Mouse (Mus musculus) limb, embryonic 15.5 days (tissue): ENCODE results near the gene 0610030E20Rik. TPM values are rescaled to one million over a fixed set of nuclear protein-coding genes. Genes with fewer than 3 reads are reported as not detected.

Experiments used
- ATAC-seq: fragments of 200-750 bp; cut with Nextera tagmentation; 2 replicates; pipeline ENCODE4 v1.8.0; 2017; ENCODE audit warnings: low read depth, moderate TSS enrichment; ENCODE audit not compliant: insufficient number of reproducible peaks, low FRiP score, low TSS enrichment
- H3K27ac ChIP-seq: fragments of 300-500 bp; sonication (generic); 2 replicates; pipeline ENCODE4 v1.5.1; 2015; ENCODE audit warnings: moderate library complexity, mild to moderate bottlenecking, inconsistent platforms
- H3K27me3 ChIP-seq: fragments of 300-500 bp; sonication (generic); 2 replicates; pipeline ENCODE4 v1.6.1; 2015; ENCODE audit warnings: inconsistent platforms
- H3K36me3 ChIP-seq: fragments of 300-500 bp; sonication (generic); 2 replicates; pipeline ENCODE4 v1.6.1; 2015; ENCODE audit warnings: inconsistent platforms
- H3K4me1 ChIP-seq: fragments of 300-500 bp; sonication (generic); 2 replicates; pipeline ENCODE4 v1.6.1; 2015; ENCODE audit warnings: inconsistent platforms
- H3K4me2 ChIP-seq: fragments of 300-500 bp; sonication (generic); 2 replicates; pipeline ENCODE4 v1.6.1; 2015; ENCODE audit warnings: mild to moderate bottlenecking, inconsistent platforms
- H3K4me3 ChIP-seq: fragments of 300-500 bp; sonication (generic); 2 replicates; pipeline ENCODE4 v1.5.1; 2015; ENCODE audit warnings: mild to moderate bottlenecking, inconsistent platforms
- H3K9ac ChIP-seq: fragments of 300-500 bp; sonication (generic); 2 replicates; pipeline ENCODE4 v1.6.1; 2015; ENCODE audit warnings: inconsistent platforms
- H3K9me3 ChIP-seq: fragments of 300-500 bp; sonication (generic); 2 replicates; pipeline ENCODE4 v1.6.1; 2016; ENCODE audit warnings: inconsistent platforms
- whole genome bisulfite sequencing: fragments of 180-500 bp; shearing (Covaris S2); methylation state at CpG from one replicate; pipeline ENCODE4 v1.1.7; 2015; 5-methylcytosine and 5-hydroxymethylcytosine counted together
- polyA plus RNA-seq: library from polyadenylated mRNA; unstranded; fragments of >200 nt; fragmentation: Nextera tagmentation; extraction: Ambion mirVana; gene quantifications from 2 replicates; pipeline ENCODE4 v1.2.1, GENCODE M21; 2015

Gene 0610030E20Rik
- polyA plus RNA-seq, 1 experiment from 2014 or later: 28.7 TPM

DNA sequence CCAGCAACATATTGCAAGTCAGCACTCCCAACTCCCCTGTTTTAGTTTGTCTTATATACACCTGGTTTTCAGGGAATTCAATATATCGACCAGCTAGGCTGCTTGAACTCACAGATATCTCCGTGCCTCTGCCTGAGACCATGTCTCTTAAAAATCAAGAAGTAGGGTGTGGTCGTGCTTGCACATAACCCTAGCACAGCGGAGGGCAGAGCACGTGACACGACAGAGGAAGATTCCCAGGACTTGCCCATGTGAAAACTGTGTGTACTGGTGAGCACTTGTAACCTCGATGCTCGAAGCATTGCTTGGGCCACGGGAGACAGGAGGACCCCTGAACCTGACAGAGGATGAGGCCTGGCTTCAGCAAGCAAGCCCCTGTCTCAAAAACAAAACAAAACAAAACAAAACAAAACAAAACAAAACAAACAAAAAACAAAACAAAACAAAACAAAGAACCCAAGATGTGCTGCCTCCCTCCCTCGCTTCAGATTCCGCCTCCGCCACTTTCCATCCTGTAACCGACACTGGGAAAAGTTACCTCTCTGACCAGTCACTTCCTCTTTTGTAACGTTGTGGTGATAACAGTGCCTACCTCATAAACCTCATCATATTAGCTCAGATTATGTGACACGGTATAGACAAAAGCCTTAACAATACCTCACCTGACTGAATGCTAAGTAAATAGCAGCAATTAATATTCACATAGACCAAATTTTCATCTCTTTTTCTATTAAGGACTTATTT, 27.9 kb downstream of the 0610030E20Rik start:
- no peak overlapping the region for H3K4me2 ChIP-seq
- no peak overlapping the region for H3K4me3 ChIP-seq

DNA sequence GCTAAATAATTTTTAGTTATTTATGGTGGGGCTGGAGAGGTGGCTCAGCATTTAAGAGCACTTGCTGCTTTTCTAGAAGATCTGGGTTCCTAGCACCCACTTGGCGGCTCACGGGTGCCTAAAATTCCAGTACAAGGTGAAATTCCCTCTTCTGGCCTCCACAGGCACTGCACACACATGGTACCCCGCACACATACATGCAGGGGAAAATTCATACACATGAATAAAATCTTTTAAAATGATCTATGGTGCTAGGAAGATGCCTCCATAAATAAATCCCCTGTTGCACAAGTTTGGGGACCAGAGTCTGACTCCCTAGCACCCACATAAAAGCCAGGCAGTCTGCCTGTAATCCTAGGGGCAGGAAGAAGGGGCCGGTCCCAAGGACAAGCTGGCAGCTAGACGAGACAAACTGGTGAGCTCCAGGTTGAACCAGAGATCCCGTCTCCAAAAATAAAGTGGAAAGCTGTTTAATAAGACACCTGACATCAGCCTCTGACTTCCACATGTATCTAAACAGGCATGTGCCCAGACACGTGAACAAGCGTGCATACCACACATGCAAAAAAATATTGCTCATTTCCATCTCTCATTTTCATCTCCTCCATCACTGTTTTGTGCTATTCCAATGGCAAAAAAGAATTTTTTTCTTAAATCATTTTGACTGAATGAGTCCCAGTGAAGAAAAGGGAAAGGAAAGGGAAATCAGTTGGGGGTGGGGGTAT, 31.6 kb downstream of the 0610030E20Rik start:
- no peaks in the 10 kb centered on the region for H3K9me3 ChIP-seq
- H3K9ac ChIP-seq: no peak overlapping the region
- H3K4me2 ChIP-seq: no peak overlapping the region
- no peak overlapping the region for H3K4me3 ChIP-seq
- no peaks in the 10 kb centered on the region for H3K27me3 ChIP-seq
- ATAC-seq: no peak
- no peak overlapping the region for H3K27ac ChIP-seq
- H3K36me3 ChIP-seq: no peaks in the 10 kb centered on the region; the same call in 1 of the 2 replicates
- 84% methylated on average over 8 of the region's 8 CpGs for WGBS
- H3K4me1 ChIP-seq: peaks cover 10% of the 10 kb centered on the region; the same call in 1 of the 2 replicates

More for the DNA sequence above, 27.9 kb downstream of the 0610030E20Rik start:
- 79% methylated on average over 15 of the region's 15 CpGs for WGBS
- no peak for ATAC-seq
- Histone ChIP-seq H3K36me3 (no peaks in the 10 kb centered on the region), H3K27ac (no peak overlapping the region), H3K27me3 (no peaks in the 10 kb centered on the region), H3K4me1 (peaks cover 16% of the 10 kb centered on the region; the same call in 1 of the 2 replicates), H3K9me3 (no peaks in the 10 kb centered on the region), H3K9ac (no peak overlapping the region)

DNA sequence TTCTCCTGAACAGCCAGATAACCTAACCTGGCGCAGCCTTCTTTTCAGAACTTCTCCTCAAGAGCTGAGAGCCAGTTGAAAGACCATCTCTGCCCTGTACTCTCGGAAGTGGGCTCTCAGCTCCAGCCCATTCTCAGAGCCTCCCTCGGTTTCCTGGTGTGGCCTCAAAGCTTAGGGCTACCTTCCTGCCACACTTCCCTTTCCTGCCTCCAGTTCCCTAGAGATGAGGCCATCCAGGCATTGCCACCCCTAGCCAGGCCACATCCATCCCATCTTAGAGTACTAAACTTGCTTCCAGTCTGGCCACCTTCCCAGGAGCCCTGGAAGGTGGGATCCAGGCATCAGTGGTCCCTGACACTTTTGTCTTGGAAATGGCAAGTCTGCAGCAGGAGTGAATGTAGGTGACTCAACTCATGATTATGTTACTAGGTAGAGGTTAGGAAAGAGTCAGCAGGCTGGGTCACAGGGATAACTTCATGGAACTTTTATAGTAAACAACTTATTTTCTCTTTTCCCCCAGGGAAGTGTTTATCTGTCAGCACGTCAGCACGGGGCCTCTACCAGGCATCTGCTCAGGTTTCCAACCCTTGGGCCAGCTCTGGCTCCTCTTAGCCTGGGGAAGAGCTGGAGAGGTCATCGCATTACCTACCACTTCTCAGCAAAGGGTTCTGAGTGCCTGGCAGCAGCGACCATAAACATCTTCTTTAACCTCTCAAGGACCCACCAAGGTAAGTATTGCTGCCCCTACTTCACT, 32.4 kb downstream of the 0610030E20Rik start:
- no peak for ATAC-seq
- peaks cover under 1% of the 10 kb centered on the region; the same call in 1 of the 2 replicates for H3K36me3 ChIP-seq
- peak overlapping the region; percentile 51 for H3K27ac ChIP-seq
- H3K9me3 ChIP-seq: no peaks in the 10 kb centered on the region
- peak overlapping the region; percentile 77 for H3K4me2 ChIP-seq
- peak overlapping the region; percentile 55 for H3K4me3 ChIP-seq
- H3K27me3 ChIP-seq: no peaks in the 10 kb centered on the region
- peak overlapping the region; percentile 44; the same call in 1 of the 2 replicates for H3K9ac ChIP-seq
- H3K4me1 ChIP-seq: peaks cover 10% of the 10 kb centered on the region; the same call in 1 of the 2 replicates
- WGBS: 43% methylated on average over 7 of the region's 7 CpGs

DNA sequence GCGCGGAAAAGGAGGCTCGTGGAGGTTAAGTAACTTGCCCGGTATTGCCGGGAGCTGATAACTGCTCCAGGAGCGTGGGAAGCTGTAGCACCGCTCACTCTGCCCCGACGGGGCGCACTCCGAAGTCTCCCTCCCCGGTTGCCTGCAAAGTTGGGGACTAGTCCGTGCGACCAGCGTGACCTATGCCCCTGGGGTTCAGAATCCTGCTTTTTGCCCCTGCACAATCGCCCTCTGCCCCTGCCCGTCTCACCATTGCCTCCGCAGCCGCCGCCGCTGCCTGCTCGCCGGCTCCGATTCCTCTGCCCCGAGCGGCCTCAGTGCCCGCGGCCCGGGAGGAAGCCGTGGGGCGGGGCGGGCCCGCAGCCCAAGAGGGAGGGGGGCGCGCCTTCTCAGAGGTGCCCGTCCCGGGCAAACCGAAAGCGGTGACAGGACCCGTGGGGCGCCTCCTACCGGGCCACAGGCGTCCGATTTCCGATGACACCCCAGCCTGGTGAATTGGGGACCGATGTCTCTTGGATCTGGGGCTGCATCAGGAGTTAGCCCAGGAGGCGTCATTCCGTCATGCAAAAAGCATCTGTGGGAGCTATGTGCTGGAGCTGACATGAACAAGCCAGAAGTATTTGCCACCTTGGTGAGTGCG, 33.1 kb downstream of the 0610030E20Rik start, which contains the start of gene Vamp5:
Vamp5 (minus strand) TSS at position 338 of the 640 bp plus-strand sequence.
- Histone ChIP-seq H3K27ac (peak within 1 kb of the TSS; percentile 51), H3K9ac (peak within 1 kb of the TSS; percentile 44), H3K27me3 (no peaks in the 10 kb centered on the region), H3K4me2 (peak within 1 kb of the TSS; percentile 77), H3K9me3 (no peaks in the 10 kb centered on the region), H3K36me3 (peaks cover 8% of the 10 kb centered on the region), H3K4me1 (peaks cover 10% of the 10 kb centered on the region; the same call in 1 of the 2 replicates), H3K4me3 (peak within 1 kb of the TSS; percentile 55)
- ATAC-seq: peak; percentile 77
- 2% methylated on average over 49 of the region's 49 CpGs for WGBS

DNA sequence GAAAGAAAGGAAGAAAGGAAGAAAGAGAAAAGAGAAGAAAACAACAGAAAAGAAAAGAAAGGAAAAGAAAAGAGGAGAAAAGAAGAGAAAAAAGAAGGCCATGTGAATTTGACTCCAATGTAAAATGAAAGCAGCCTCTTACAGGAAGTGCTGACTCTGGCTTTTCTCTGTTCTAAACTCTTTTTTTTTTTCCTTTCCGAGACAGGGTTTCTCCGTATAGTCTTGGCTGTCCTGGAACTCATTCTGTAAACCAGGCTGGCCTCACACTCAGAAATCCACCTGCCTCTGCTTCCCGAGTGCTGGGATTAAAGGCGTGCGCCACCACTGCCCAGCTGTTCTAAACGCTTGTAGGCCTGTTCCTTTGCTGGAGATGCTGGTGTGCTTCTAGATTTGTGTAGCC, 35.4 kb downstream of the 0610030E20Rik start:
- Histone ChIP-seq H3K4me2 (no peak overlapping the region), H3K36me3 (peaks cover 23% of the 10 kb centered on the region), H3K9ac (no peak overlapping the region), H3K4me3 (no peak overlapping the region), H3K27ac (no peak overlapping the region), H3K27me3 (no peaks in the 10 kb centered on the region), H3K9me3 (no peaks in the 10 kb centered on the region), H3K4me1 (peaks cover 11% of the 10 kb centered on the region; the same call in 1 of the 2 replicates)
- ATAC-seq: no peak
- 76% methylated on average over 6 of the region's 6 CpGs for WGBS

DNA sequence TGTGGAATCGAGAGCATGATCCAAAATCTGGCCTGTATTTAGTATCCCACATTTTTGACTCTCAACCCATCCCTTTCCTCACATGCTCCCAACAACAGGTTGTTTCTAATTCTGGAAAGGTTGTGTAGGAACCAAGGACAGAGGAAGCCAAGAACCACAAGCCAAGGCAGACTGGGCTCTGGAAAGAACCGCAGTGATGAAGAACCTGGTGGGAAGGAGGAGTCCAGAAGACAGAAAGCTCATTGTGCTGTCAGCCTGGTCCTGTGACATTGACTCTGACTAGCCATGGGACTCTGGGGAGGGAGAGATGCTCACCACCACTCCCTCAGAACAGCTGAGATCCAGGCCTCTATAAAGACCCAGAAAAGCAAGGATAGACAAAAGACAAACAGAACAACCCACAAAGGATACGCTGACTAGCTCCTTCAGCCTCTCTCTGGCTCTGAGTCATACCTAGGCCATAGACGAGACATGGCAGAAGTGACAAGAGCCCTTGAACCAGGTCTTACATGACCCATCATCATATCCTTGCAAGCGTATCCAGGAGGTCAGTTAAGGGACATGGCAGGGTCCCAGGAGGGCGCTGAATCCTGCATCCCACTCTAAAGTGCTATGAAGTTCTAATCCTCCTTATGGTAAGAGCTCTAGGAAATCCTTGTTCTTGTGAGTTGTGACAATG, 36.2 kb downstream of the 0610030E20Rik start:
- ATAC-seq: no peak
- Histone ChIP-seq H3K27me3 (no peaks in the 10 kb centered on the region), H3K4me3 (no peak overlapping the region), H3K4me2 (no peak overlapping the region), H3K36me3 (peaks cover 23% of the 10 kb centered on the region), H3K4me1 (peaks cover 18% of the 10 kb centered on the region; the same call in 1 of the 2 replicates), H3K9ac (no peak overlapping the region), H3K9me3 (no peaks in the 10 kb centered on the region), H3K27ac (no peak overlapping the region)
- WGBS: 84% methylated on average over 6 of the region's 6 CpGs

DNA sequence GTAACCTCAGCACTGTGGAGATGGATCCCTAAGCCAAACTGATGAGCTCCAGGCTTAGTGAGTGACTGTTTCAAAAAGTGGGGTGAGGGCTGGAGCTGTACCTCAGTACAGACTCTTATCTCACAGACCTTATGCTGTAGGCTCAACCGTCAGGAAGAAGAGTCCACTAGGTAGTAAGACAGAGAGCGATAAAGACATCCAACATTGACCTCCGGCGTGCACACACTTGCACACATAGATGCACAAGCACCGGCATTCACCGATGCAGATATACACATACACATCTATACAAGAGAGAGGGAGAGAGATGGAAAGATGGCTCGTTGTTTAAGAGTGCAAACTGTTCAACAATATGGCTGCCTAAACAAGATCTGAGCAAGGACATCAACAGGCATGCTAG, 36.8 kb downstream of the 0610030E20Rik start:
- Histone ChIP-seq H3K9ac (no peak overlapping the region), H3K4me2 (no peak overlapping the region), H3K9me3 (no peaks in the 10 kb centered on the region), H3K27me3 (no peaks in the 10 kb centered on the region), H3K4me1 (peaks cover 25% of the 10 kb centered on the region), H3K36me3 (peaks cover 23% of the 10 kb centered on the region), H3K4me3 (no peak overlapping the region), H3K27ac (no peak overlapping the region)
- no peak for ATAC-seq
- 92% methylated on average over 7 of the region's 7 CpGs for WGBS

DNA sequence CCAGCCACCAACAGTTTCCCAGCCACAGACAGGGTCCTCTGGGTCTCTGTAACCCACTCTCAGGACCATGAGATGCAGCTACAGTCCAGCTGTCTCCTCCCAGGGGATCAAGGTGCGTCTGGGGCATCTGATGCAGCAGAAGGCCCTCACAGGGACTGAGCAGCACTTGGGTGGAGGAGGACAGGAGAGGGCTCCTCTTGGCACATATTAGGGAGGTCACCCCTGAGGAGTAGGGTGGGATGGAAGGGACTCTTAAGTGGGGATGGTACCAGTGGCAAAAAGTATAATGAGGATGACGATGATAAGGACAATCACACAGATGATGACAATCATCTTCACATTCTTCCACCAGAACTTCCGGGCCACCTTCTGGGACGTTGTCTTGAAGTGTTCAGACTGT, 38.1 kb downstream of the 0610030E20Rik start:
- H3K27me3 ChIP-seq: no peaks in the 10 kb centered on the region
- no peak overlapping the region for H3K4me3 ChIP-seq
- peaks cover 23% of the 10 kb centered on the region for H3K36me3 ChIP-seq
- WGBS: 83% methylated on average over 4 of the region's 4 CpGs
- peaks cover 24% of the 10 kb centered on the region for H3K4me1 ChIP-seq
- no peak overlapping the region for H3K27ac ChIP-seq
- no peaks in the 10 kb centered on the region for H3K9me3 ChIP-seq
- no peak for ATAC-seq
- no peak overlapping the region for H3K9ac ChIP-seq
- no peak overlapping the region for H3K4me2 ChIP-seq

DNA sequence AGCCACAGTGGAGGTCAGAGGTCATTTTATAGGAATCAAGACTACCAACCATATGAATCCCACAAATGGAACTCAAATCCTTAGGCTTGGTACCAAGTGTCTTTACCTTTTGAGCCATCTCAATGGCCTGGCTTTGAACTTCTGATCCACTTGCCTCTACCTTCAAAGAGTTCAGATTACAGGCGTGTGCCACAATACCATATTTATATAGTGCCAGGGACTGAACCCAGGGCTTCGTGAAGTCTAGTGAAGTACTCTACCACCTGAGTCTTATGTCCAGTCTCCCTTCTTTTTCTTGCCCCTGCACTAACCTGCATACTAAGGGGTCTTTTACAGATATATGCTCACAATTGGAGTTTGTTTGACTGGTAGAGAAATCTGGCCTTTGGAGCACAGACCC, 39.4 kb downstream of the 0610030E20Rik start:
- H3K4me2 ChIP-seq: no peak overlapping the region
- no peak overlapping the region for H3K27ac ChIP-seq
- ATAC-seq: no peak
- peaks cover 29% of the 10 kb centered on the region for H3K4me1 ChIP-seq
- H3K9me3 ChIP-seq: no peaks in the 10 kb centered on the region
- peaks cover 23% of the 10 kb centered on the region for H3K36me3 ChIP-seq
- no peak overlapping the region for H3K4me3 ChIP-seq
- no peak overlapping the region for H3K9ac ChIP-seq
- no peaks in the 10 kb centered on the region for H3K27me3 ChIP-seq
- WGBS: 95% methylated on average over 2 of the region's 2 CpGs

DNA sequence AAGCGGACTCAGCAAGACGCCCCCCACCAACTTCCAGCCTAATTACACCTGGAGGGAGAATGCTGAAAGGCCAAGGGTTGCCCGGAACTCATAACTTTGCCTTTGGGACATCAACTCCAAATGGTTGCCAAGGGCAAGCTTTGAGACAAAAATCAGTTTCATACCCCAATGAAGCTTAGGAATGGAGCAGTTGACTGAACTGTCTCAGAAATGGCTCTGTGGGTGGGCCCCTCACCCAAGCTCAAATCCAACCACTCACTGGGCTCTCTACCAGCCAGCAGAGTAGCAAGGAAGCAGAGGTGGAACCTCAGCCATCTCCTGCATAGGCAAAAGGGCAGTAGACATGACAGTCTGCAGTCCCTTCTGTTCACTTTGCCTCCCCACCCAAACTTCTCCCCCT, 40.7 kb downstream of the 0610030E20Rik start:
- Histone ChIP-seq H3K4me3 (no peak overlapping the region), H3K9ac (no peak overlapping the region), H3K27ac (no peak overlapping the region), H3K4me2 (no peak overlapping the region), H3K4me1 (peaks cover 29% of the 10 kb centered on the region), H3K27me3 (no peaks in the 10 kb centered on the region), H3K36me3 (peaks cover 23% of the 10 kb centered on the region), H3K9me3 (no peaks in the 10 kb centered on the region)
- no peak for ATAC-seq
- WGBS: 48% methylated on average over 3 of the region's 3 CpGs

DNA sequence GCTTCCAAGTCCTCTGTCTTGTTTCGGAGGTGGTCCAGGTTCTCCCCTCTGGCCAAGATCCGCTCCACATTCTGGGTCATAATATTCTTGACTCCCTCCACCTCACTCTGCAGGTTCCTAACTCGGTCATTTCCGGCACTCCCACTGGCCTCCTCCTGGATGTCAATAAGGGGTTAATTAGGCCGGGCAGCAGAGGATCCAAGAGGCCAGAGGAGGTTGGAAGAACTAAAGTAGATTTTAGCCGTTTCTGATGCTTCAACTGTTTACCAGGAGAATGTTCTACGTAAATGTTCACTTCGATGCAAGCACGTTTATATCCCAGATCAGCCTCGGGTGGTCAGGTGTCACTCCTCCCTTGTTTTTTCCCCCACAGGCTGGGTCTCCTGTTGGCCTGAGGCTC, 41.1 kb downstream of the 0610030E20Rik start:
- H3K4me1 ChIP-seq: peaks cover 29% of the 10 kb centered on the region
- whole genome bisulfite sequencing: 53% methylated on average over 10 of the region's 10 CpGs
- ATAC-seq: no peak
- no peak overlapping the region for H3K4me3 ChIP-seq
- no peaks in the 10 kb centered on the region for H3K9me3 ChIP-seq
- H3K9ac ChIP-seq: no peak overlapping the region
- peaks cover 23% of the 10 kb centered on the region for H3K36me3 ChIP-seq
- H3K4me2 ChIP-seq: 0 out of 2 replicates have a peak overlapping the region, but pooled peaks have one; percentile 61
- no peak overlapping the region for H3K27ac ChIP-seq
- H3K27me3 ChIP-seq: no peaks in the 10 kb centered on the region
